ENCODE assay signal across 8 mouse cellular contexts in the genomic region with DNA sequence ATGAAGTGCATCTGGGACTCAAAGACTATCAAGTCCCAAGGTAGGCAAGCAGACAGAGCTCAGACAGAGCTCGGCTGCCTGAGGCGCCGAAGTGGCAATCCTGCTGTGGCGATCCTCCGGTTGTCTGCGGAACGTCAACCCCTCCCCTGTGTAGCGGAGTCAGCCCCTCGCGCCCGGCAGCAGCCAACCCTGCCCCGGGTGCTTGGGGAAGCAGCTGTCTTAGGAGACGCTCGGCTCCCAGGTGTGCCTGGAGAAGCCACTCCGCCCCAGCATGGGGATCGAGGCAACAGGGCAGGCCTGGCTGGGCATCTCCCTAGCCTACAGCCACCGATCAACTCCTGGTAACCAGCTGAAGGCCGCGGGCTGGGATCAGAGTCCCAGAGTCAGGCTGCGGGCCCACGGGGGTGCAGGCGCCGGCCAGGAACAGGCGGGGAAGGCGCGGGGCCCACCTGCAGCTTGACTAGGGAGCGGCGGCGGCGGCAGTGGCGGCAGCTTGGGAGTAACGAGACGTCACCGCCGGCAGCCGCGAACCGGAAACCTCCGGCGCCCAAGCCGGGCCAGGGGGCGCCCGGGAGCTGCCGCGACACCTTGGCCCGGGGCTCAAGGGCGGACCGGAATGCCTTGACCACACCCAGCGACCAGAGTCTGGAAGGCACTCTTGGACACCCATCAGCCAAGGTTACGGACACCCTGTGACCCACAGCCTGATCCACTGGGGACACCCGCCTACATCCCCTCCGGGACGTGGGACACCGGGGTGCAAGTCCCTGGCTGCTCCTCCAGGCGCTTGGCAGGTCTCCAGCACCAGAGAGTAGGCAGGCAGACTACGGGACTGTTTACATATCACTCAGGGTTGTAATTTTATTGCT. TPM values are rescaled to one million over a fixed set of nuclear protein-coding genes. Genes with fewer than 3 reads are reported as not detected.
DNase-seq lines count a peak whose midpoint lies in the region; ATAC-seq and TF ChIP-seq lines count a peak whose summit lies in the region.

A gene (minus strand): TSS at position 800 of the 869 bp plus-strand sequence.

- H3K4me3 ChIP-seq in hindbrain, embryonic 10.5 days = peak within 1 kb of the TSS; percentile 89
- peak within 1 kb of the TSS; percentile 57 for H3K4me3 ChIP-seq in lung, postnatal 0 days (ENCODE audit: low read depth, low read length)

- ATAC-seq in lung, postnatal 0 days = peak; percentile 84

- TF ChIP-seq EP300 in lung, postnatal 0 days (IDR thresholded peaks at IDR 0.05) = no peak

- TF ChIP-seq CTCF in lung, postnatal 0 days (IDR thresholded peaks at IDR 0.05) = peak; percentile 71

- peaks cover 6% of the 10 kb centered on the region for H3K27me3 ChIP-seq in hindbrain, embryonic 10.5 days (ENCODE audit: insufficient read depth, poor library complexity, severe bottlenecking)
- no peaks in the 10 kb centered on the region for H3K27me3 ChIP-seq in lung, postnatal 0 days (replicated peaks; ENCODE audit: insufficient read depth, low read length)

- no peaks in the 10 kb centered on the region for H3K9me3 ChIP-seq in hindbrain, embryonic 10.5 days
- no peaks in the 10 kb centered on the region for H3K9me3 ChIP-seq in lung, postnatal 0 days (ENCODE audit: low read length)

- H3K9ac ChIP-seq in lung, postnatal 0 days (replicated peaks; ENCODE audit: low read depth) = peak within 1 kb of the TSS; percentile 89

- H3K4me1 ChIP-seq in hindbrain, embryonic 10.5 days (replicated peaks) = peaks cover 44% of the 10 kb centered on the region
- peaks cover 11% of the 10 kb centered on the region; the same call in 1 of the 2 replicates for H3K4me1 ChIP-seq in lung, postnatal 0 days (ENCODE audit: insufficient read depth, low read depth, low read length)

- peak; percentile 51 for DNase-seq in MEL-GATA-1-ER (ENCODE audit: extremely low read depth, low read depth)
- DNase-seq in cerebellum, adult 8-10 months = peak; percentile 69
- peak; percentile 22 to 71 for DNase-seq in frontal cortex, adult 2 months (ENCODE audit: extremely low spot score in 1 of 2, low spot score in 1 of 2)
- DNase-seq in hindbrain, embryonic 10.5 days (ENCODE audit: low spot score) = peak; percentile 70
- peak; percentile 52 for DNase-seq in layer of hippocampus, adult 9-11 months
- peak; percentile 90 for DNase-seq in lung, postnatal 0 days (ENCODE audit: low spot score)
- DNase-seq in ovary, postnatal 10 days (ENCODE audit: low spot score) = peak; percentile 41
- peak; percentile 80 for DNase-seq in thymus, postnatal 0 days (ENCODE audit: low spot score)

- H3K4me2 ChIP-seq in lung, postnatal 0 days (replicated peaks; ENCODE audit: low read depth, low read length) = peak within 1 kb of the TSS; percentile 90

- peaks cover 2% of the 10 kb centered on the region; the same call in 1 of the 2 replicates for H3K36me3 ChIP-seq in hindbrain, embryonic 10.5 days
- H3K36me3 ChIP-seq in lung, postnatal 0 days (ENCODE audit: insufficient read depth, low read length) = 0 out of 2 replicates have a peak, but pooled peaks cover 2% of the 10 kb centered on the region

- 1% methylated on average over 56 of the region's 56 CpGs for WGBS in hindbrain, embryonic 10.5 days
- 2% methylated on average over 51 of the region's 56 CpGs for WGBS in lung, postnatal 0 days

- H3K27ac ChIP-seq in hindbrain, embryonic 10.5 days = peak within 1 kb of the TSS; percentile 94
- peak within 1 kb of the TSS; percentile 88 for H3K27ac ChIP-seq in lung, postnatal 0 days (ENCODE audit: low read length)

RNA-seq across cellular contexts. Expression of the gene that starts here (rescaled TPM):
- 31.4 and 33.8 TPM in 2 replicates for polyA plus RNA-seq in frontal cortex, adult 2 months (2012; rRNA removed)
- polyA plus RNA-seq in hindbrain, embryonic 10.5 days (2016; fragmentation: Nextera tagmentation; extraction: Ambion mirVana) = 8.7 and 11.0 TPM in 2 replicates
- polyA plus RNA-seq in lung, postnatal 0 days (2015; fragmentation: Nextera tagmentation; extraction: Ambion mirVana) = 15.3 and 15.5 TPM in 2 replicates
- polyA plus RNA-seq in thymus, postnatal 0 days (2015; fragmentation: Nextera tagmentation; extraction: Ambion mirVana) = 5.1 and 5.7 TPM in 2 replicates

Comparison
In these comparisons a context has a peak if more than half of its experiments do, and no peak if none do; other contexts are left out.
1. Peak in every context shown above with its lines: DNase-seq, ATAC-seq, H3K4me3 ChIP-seq and H3K27ac ChIP-seq.